Mouse (Mus musculus): ENCODE measurements around the gene Atp7a. TPM values are rescaled to one million over a fixed set of nuclear protein-coding genes. Genes with fewer than 3 reads are reported as not detected.
"Not testable (repeated sequence)": the region's sequence is repeated elsewhere in the genome, so short reads cannot be mapped to it uniquely, and the experiment has no call there.

Atp7a gene
- polyA plus RNA-seq, 2 experiments, result 2.3 to 7.8 TPM

GRCm38 (mm10) chrX:106077858-106078257, 50.8 kb downstream of the Atp7a start:
- H3K4me2 ChIP-seq (ENCODE audit: low read depth); ATAC-seq (ENCODE audit: insufficient read depth); H3K9me3 ChIP-seq (ENCODE audit: control insufficient read depth, low read length); H3K27me3 ChIP-seq (ENCODE audit: control insufficient read depth, insufficient read depth, low read length); DNase-seq (ENCODE audit: low read depth in 3 of 3, low spot score in 3 of 3); H3K9ac ChIP-seq (replicated peaks); H3K4me1 ChIP-seq (replicated peaks; ENCODE audit: control insufficient read depth in 2 of 2, insufficient read depth in 2 of 2, low read length in 1 of 2); H3K36me3 ChIP-seq (replicated peaks; ENCODE audit: control insufficient read depth, insufficient read depth, low read depth); H3K27ac ChIP-seq; H3K4me3 ChIP-seq (ENCODE audit: insufficient read depth in 1 of 2, low read depth in 2 of 2, low read length in 2 of 2): not testable (repeated sequence)
- 84% methylated on average over 2 of the region's 2 CpGs for WGBS (ENCODE audit: insufficient replicate concordance)
- peak; percentile 24; the same call in 1 of the 2 replicates for TF ChIP-seq CTCF (IDR thresholded peaks at IDR 0.05; ENCODE audit: low read depth)

- DNase-seq (ENCODE audit: low read depth in 3 of 3, low spot score in 3 of 3) (no peak), ATAC-seq (ENCODE audit: insufficient read depth) (no peak)
- H3K36me3 ChIP-seq (replicated peaks; ENCODE audit: control insufficient read depth, insufficient read depth, low read depth), result no peaks in the 10 kb centered on the region
- TF ChIP-seq EP300 (IDR thresholded peaks at IDR 0.05; ENCODE audit: low read depth), result no peak
- no peak for TF ChIP-seq CTCF (IDR thresholded peaks at IDR 0.05; ENCODE audit: low read depth)
- H3K27me3 ChIP-seq (ENCODE audit: control insufficient read depth, insufficient read depth, low read length), result no peaks in the 10 kb centered on the region
- no peak overlapping the region for H3K4me3 ChIP-seq (ENCODE audit: insufficient read depth in 1 of 2, low read depth in 2 of 2, low read length in 2 of 2)
- H3K9me3 ChIP-seq (ENCODE audit: control insufficient read depth, low read length), result no peaks in the 10 kb centered on the region
- no peaks in the 10 kb centered on the region for H3K4me1 ChIP-seq (replicated peaks; ENCODE audit: control insufficient read depth in 2 of 2, insufficient read depth in 2 of 2, low read length in 1 of 2)
- no peak overlapping the region for H3K4me2 ChIP-seq (ENCODE audit: low read depth)
- no peak overlapping the region for H3K27ac ChIP-seq
- H3K9ac ChIP-seq (replicated peaks), result no peak overlapping the region
- WGBS (ENCODE audit: insufficient replicate concordance), result 66% methylated on average over 13 of the region's 13 CpGs
These were observed 53.9 kb downstream of the Atp7a start for GRCm38 (mm10) chrX:106080811-106081443.

DNA sequence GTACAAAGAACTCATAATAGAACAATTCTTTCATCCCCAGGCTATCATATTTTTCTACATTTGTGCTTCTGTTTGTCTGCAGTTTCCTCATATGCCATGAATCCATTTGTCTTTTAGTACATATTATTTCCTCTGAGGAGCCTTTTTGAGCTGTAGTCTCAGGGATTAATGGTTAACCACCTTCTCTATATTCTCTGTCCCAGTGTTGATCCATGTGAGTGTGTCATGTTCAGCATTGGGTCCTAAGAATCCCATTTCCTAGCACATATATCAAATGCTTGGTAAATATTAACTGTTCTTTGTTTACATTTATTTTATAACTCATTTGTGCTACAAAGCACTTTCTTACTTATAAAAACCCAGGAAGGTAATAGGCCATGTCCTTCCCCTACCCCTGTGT, 55.4 kb downstream of the Atp7a start:
- DNase-seq (ENCODE audit: low read depth in 3 of 3, low spot score in 3 of 3), result no peak
- Histone ChIP-seq H3K27me3 (ENCODE audit: control insufficient read depth, insufficient read depth, low read length) (no peaks in the 10 kb centered on the region), H3K36me3 (replicated peaks; ENCODE audit: control insufficient read depth, insufficient read depth, low read depth) (no peaks in the 10 kb centered on the region), H3K27ac (no peak overlapping the region), H3K4me1 (replicated peaks; ENCODE audit: control insufficient read depth in 2 of 2, insufficient read depth in 2 of 2, low read length in 1 of 2) (no peaks in the 10 kb centered on the region), H3K9me3 (ENCODE audit: control insufficient read depth, low read length) (no peaks in the 10 kb centered on the region), H3K9ac (replicated peaks) (no peak overlapping the region), H3K4me3 (ENCODE audit: insufficient read depth in 1 of 2, low read depth in 2 of 2, low read length in 2 of 2) (no peak overlapping the region), H3K4me2 (ENCODE audit: low read depth) (no peak overlapping the region)
- TF ChIP-seq EP300 (IDR thresholded peaks at IDR 0.05; ENCODE audit: low read depth), result no peak
- TF ChIP-seq CTCF (IDR thresholded peaks at IDR 0.05; ENCODE audit: low read depth), result no peak
- no peak for ATAC-seq (ENCODE audit: insufficient read depth)

DNA sequence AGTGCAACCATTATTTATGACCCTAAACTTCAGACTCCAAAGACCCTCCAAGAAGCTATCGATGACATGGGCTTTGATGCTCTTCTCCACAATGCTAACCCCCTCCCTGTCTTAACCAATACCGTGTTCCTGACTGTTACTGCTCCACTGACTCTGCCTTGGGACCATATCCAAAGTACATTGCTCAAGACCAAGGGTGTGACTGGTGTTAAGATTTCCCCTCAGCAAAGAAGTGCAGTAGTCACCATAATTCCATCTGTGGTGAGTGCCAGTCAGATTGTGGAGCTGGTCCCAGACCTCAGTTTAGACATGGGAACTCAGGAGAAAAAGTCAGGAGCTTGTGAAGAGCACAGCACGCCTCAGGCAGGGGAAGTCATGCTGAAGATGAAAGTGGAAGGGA, 58.1 kb downstream of the Atp7a start:
- WGBS (ENCODE audit: insufficient replicate concordance), result 68% methylated on average over 3 of the region's 3 CpGs
- ATAC-seq (ENCODE audit: insufficient read depth) (no peak), DNase-seq (ENCODE audit: low read depth in 3 of 3, low spot score in 3 of 3) (no peak)
- H3K9ac ChIP-seq (replicated peaks), result no peak overlapping the region
- H3K4me1 ChIP-seq (replicated peaks; ENCODE audit: control insufficient read depth in 2 of 2, insufficient read depth in 2 of 2, low read length in 1 of 2), result no peaks in the 10 kb centered on the region
- no peaks in the 10 kb centered on the region for H3K36me3 ChIP-seq (replicated peaks; ENCODE audit: control insufficient read depth, insufficient read depth, low read depth)
- H3K4me2 ChIP-seq (ENCODE audit: low read depth), result no peak overlapping the region
- TF ChIP-seq EP300 (IDR thresholded peaks at IDR 0.05; ENCODE audit: low read depth) (no peak), CTCF (IDR thresholded peaks at IDR 0.05; ENCODE audit: low read depth) (no peak)
- no peak overlapping the region for H3K4me3 ChIP-seq (ENCODE audit: insufficient read depth in 1 of 2, low read depth in 2 of 2, low read length in 2 of 2)
- no peaks in the 10 kb centered on the region for H3K9me3 ChIP-seq (ENCODE audit: control insufficient read depth, low read length)
- no peak overlapping the region for H3K27ac ChIP-seq
- H3K27me3 ChIP-seq (ENCODE audit: control insufficient read depth, insufficient read depth, low read length), result no peaks in the 10 kb centered on the region

GRCm38 (mm10) chrX:106085564-106085963, 58.5 kb downstream of the Atp7a start:
- no peak for DNase-seq (ENCODE audit: low read depth in 3 of 3, low spot score in 3 of 3)
- Histone ChIP-seq H3K4me2 (ENCODE audit: low read depth) (no peak overlapping the region), H3K4me3 (ENCODE audit: insufficient read depth in 1 of 2, low read depth in 2 of 2, low read length in 2 of 2) (no peak overlapping the region), H3K9me3 (ENCODE audit: control insufficient read depth, low read length) (no peaks in the 10 kb centered on the region), H3K9ac (replicated peaks) (no peak overlapping the region), H3K36me3 (replicated peaks; ENCODE audit: control insufficient read depth, insufficient read depth, low read depth) (no peaks in the 10 kb centered on the region), H3K27ac (no peak overlapping the region), H3K4me1 (replicated peaks; ENCODE audit: control insufficient read depth in 2 of 2, insufficient read depth in 2 of 2, low read length in 1 of 2) (no peaks in the 10 kb centered on the region), H3K27me3 (ENCODE audit: control insufficient read depth, insufficient read depth, low read length) (no peaks in the 10 kb centered on the region)
- 79% methylated on average over 2 of the region's 2 CpGs for WGBS (ENCODE audit: insufficient replicate concordance)
- TF ChIP-seq CTCF (IDR thresholded peaks at IDR 0.05; ENCODE audit: low read depth), result no peak
- TF ChIP-seq EP300 (IDR thresholded peaks at IDR 0.05; ENCODE audit: low read depth), result no peak
- ATAC-seq (ENCODE audit: insufficient read depth), result no peak
